Mouse (Mus musculus) Patski (cell line): ENCODE data around the gene Ccdc191. TPM values are rescaled to one million over a fixed set of nuclear protein-coding genes. Genes with fewer than 3 reads are reported as not detected.
A peak's percentile ranks its signal among the peaks of the same experiment; 100 is the strongest.

Experiments used
- ATAC-seq: fragments of 100-300 bp; one replicate; pipeline ENCODE4 v1.8.0; 2021
- CTCF ChIA-PET: fragments of 350-600 bp; sonication (Branson Sonifier 250); formaldehyde crosslinking; loops from one replicate; lab custom pipeline; 2022; ENCODE audit warnings: inconsistent platforms; lab: Charles Lee
- POLR2A ChIA-PET: fragments of 350-600 bp; sonication (Branson Sonifier 250); formaldehyde crosslinking; loops from one replicate; lab custom pipeline; 2022; ENCODE audit warnings: antibody characterized with exemption, inconsistent platforms; lab: Charles Lee
- DNase-seq: peaks from one replicate; pipeline ENCODE4 v3.0.0-alpha.2; 2011; ENCODE audit warnings: low read depth, low spot score
- H3K27me3 ChIP-seq: fragments of 371-371 bp; one replicate; pipeline ENCODE4 v1.5.1; 2021
- CTCF ChIP-seq: fragments of 100-300 bp; IDR thresholded peaks from one replicate; pipeline ENCODE4 v1.5.1; 2021
- in situ Hi-C: fragments of 300-500 bp; cut with MboI; formaldehyde crosslinking; loops from 3 replicates; pipeline ENCODE4 v1.11.1; 2018; ENCODE audit warnings: low pct_unique_long_range_greater_than_20kb, mixed read lengths
- polyA plus RNA-seq: library from polyadenylated mRNA; unstranded; gene quantifications from one replicate; pipeline ENCODE4 v1.2.3, GENCODE M21; 2021

The Ccdc191 gene
- 12.6 TPM for polyA plus RNA-seq

GRCm38 (mm10) chr16:43889208-43890004, at the start of gene Ccdc191:
Gene Ccdc191, plus strand, starts transcription at chr16:43889800.
- ChIA-PET CTCF (interaction anchor here (0.7 to 2.2 kb wide), 6 partner anchors 12 to 42 kb away, joined by 3 to 8 read pairs (median 4); no protein-coding TSS in a partner anchor), POLR2A (interaction anchor here (0.9 kb wide), 1 partner anchor 11 kb away, joined by 3 read pairs; no protein-coding TSS in a partner anchor)
- no peaks in the 10 kb centered on the region for H3K27me3 ChIP-seq
- ATAC-seq = peak; percentile 95
- DNase-seq = peak; percentile 99
- no peak for TF ChIP-seq CTCF
- in situ Hi-C loops = loop anchor here (5.0 kb wide), 1 partner anchor 168 kb away; no protein-coding TSS in a partner anchor

GRCm38 (mm10) chr16:43841236-43841635, 48.4 kb upstream of the Ccdc191 start:
- POLR2A ChIA-PET = no interaction called here
- ATAC-seq (no peak), DNase-seq (no peak)
- CTCF ChIA-PET = no interaction called here
- peaks cover 36% of the 10 kb centered on the region for H3K27me3 ChIP-seq
- TF ChIP-seq CTCF = no peak
- in situ Hi-C loops = no loop called here

DNA sequence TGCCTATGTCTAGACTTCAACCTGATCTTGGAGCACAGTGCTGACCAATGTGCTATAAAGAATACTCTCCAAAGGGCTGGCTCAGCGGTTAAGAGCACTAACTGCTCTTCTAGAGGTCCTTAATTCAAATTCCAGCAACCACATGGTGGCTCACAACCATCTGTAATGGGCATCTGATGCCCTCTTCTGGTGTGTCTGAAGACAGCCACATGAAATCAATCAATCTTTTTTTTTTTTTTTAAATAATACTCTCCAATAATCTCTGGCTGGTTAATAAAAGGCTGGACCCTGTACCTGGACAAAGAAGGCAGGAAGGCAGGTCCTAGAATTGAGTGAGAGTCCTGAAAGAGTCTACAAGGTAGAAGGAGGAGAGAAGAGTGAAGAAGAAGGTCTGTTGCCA, 39.8 kb upstream of the Ccdc191 start:
- CTCF ChIA-PET = no interaction called here
- no peak for ATAC-seq
- peak; percentile 26 for TF ChIP-seq CTCF
- POLR2A ChIA-PET = no interaction called here
- H3K27me3 ChIP-seq = peaks cover 59% of the 10 kb centered on the region
- DNase-seq = no peak
- in situ Hi-C loops = no loop called here

DNA sequence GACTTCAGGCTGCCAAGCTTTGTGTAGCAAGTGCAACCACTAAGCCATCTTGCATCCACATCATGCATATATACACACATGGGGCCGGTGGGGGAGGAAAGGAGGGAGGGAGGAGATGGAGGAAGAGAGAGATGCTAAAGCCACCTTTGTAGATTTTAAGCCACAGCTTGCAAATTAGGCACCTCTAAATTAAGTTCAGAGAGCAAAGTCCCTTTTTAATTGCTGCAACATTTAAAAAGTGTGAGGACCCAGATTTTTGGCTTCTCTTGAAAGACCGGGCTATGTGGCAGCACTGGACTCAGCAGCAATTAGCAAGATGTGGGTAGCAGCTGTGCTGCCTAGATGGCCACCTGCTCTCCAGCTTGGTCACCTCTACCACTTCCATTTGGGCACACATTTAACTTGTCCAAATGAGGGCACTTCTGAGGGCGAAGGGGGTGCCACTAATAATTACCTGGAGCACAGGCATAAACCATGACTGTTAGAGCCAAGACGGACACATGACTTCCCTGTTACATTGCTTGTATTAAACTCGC, 30.6 kb upstream of the Ccdc191 start:
- in situ Hi-C loops = no loop called here
- DNase-seq (no peak), ATAC-seq (no peak)
- POLR2A ChIA-PET = interaction anchor here (0.6 kb wide), 1 partner anchor 8 kb away, joined by 3 read pairs; no protein-coding TSS in a partner anchor
- CTCF ChIA-PET = no interaction called here
- no peak for TF ChIP-seq CTCF
- peaks cover 8% of the 10 kb centered on the region for H3K27me3 ChIP-seq

DNA sequence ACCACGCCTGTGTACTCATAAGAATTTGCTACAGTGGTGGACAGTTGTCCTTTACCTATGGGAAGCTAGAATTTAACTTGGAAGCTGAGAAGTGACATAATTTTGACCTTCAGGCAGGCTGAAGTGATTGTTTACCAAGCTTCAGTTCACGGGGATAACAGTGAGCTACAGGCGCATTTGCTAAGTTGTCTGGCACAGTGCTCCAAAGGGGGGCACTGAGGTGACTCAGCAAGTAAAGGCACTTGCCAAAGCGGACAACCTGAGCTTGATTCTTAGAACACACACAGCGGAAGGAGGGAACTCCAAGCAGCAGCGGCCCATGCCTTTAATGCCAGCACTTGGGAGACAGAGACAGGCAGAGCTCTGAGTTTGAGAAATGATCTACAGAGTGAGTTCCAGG, 29.0 kb upstream of the Ccdc191 start:
- no peaks in the 10 kb centered on the region for H3K27me3 ChIP-seq
- ChIA-PET CTCF (interaction anchor here (0.6 kb wide), 1 partner anchor 1072 kb away, joined by 3 read pairs; no protein-coding TSS in a partner anchor), POLR2A (no interaction called here)
- DNase-seq = no peak
- TF ChIP-seq CTCF = no peak
- no peak for ATAC-seq
- in situ Hi-C loops = no loop called here

DNA sequence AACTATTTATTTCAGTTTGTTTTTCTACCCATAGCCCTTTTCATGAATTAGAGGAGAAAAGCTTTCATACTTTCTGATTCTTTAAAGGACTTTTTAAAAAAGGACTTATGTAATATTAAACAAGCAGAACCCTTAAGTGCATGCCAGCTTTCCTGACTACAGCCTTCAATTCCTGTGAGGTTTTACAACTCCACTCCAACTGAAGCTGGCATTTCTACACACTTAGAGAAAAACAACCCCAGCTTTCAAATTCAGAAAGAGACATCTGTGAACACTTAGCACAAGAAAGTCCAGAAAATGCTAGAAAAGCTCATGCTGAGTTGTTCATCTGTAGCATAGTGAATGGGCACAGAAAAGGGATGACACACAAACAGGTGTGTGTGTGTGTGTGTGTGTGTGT, 19.8 kb upstream of the Ccdc191 start:
- no peak for DNase-seq
- in situ Hi-C loops = no loop called here
- CTCF ChIA-PET = interaction anchor here (1.2 kb wide), 1 partner anchor 14 kb away, joined by 3 read pairs; no protein-coding TSS in a partner anchor

GRCm38 (mm10) chr16:43871419-43871818, 18.2 kb upstream of the Ccdc191 start:
- DNase-seq = no peak
- no peak for TF ChIP-seq CTCF
- in situ Hi-C loops = no loop called here
- POLR2A ChIA-PET = no interaction called here
- CTCF ChIA-PET = no interaction called here
- ATAC-seq = no peak
- no peaks in the 10 kb centered on the region for H3K27me3 ChIP-seq

More for the DNA sequence above, 19.8 kb upstream of the Ccdc191 start:
- no peak for ATAC-seq
- no peaks in the 10 kb centered on the region for H3K27me3 ChIP-seq
- no peak for TF ChIP-seq CTCF
- POLR2A ChIA-PET = no interaction called here

DNA sequence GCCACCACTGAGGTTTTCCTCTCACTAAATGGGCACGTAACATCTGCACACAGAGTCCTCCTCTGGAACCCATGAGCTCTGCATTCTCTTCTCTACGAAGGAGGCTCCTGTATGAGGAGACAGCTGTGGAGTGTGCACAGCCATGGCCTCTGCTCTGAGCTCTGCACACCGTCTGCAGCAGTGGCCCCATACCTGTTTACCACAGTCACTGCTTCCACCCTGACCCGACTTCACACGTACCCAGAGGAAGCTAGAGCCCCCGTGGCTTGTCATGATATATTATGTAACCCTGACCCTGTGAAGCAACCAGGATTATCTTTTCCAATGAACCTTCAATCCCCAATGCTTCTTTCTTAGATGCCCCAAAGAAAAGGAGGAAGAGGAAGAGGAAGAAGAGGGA, 9.8 kb upstream of the Ccdc191 start:
- in situ Hi-C loops = no loop called here
- no peak for TF ChIP-seq CTCF
- DNase-seq = no peak
- ATAC-seq = no peak
- ChIA-PET POLR2A (no interaction called here), CTCF (no interaction called here)
- H3K27me3 ChIP-seq = no peaks in the 10 kb centered on the region

- in situ Hi-C loops = no loop called here
- ChIA-PET CTCF (no interaction called here), POLR2A (no interaction called here)
- DNase-seq (no peak), ATAC-seq (no peak)
- no peak for TF ChIP-seq CTCF
- H3K27me3 ChIP-seq = no peaks in the 10 kb centered on the region
Measured at GRCm38 (mm10) chr16:43881636-43882035, 8.0 kb upstream of the Ccdc191 start.

DNA sequence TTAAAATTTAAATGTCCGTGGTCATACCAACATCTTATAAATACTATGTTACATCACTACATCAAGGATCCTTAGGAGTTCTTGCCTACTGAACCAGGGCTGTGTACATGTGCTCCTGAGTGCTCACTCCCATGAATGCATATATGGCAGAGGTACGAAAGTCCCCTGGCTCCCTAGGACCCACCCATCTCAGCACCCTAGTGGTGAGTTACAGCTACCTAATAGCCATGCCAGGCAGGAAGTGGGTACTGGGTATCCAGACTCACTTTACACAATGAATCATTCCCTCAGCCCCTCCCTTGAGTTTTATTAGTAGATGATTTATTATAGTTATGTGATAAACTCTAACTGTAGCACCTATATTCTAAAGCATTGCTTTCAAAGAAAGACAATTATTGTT, 7.3 kb upstream of the Ccdc191 start:
- ChIA-PET CTCF (interaction anchor here (1.5 kb wide), 1 partner anchor 7 kb away, joined by 5 read pairs; no protein-coding TSS in a partner anchor), POLR2A (interaction anchor here (0.8 kb wide), 1 partner anchor 15 kb away, joined by 3 read pairs; no protein-coding TSS in a partner anchor)
- no peaks in the 10 kb centered on the region for H3K27me3 ChIP-seq
- no peak for TF ChIP-seq CTCF
- DNase-seq (no peak), ATAC-seq (no peak)
- in situ Hi-C loops = no loop called here

GRCm38 (mm10) chr16:43890005-43890336, 371 bp downstream of the Ccdc191 start:
- peak; percentile 99 for ATAC-seq
- CTCF ChIA-PET = interaction anchor here (1.2 to 2.2 kb wide), 4 partner anchors 12 to 26 kb away, joined by 3 to 8 read pairs (median 4); no protein-coding TSS in a partner anchor
- POLR2A ChIA-PET = no interaction called here
- no peak for DNase-seq
- peak; percentile 61 for TF ChIP-seq CTCF
- H3K27me3 ChIP-seq = no peaks in the 10 kb centered on the region
- in situ Hi-C loops = loop anchor here (5.0 kb wide), 1 partner anchor 167 kb away; no protein-coding TSS in a partner anchor
